Mouse (Mus musculus): ENCODE results near the gene Tyw1. TPM values are rescaled to one million over a fixed set of nuclear protein-coding genes. Genes with fewer than 3 reads are reported as not detected.
A peak's percentile ranks its signal among the peaks of the same experiment; 100 is the strongest.
"Not testable (repeated sequence)": the region's sequence is repeated elsewhere in the genome, so short reads cannot be mapped to it uniquely, and the experiment has no call there.

Gene Tyw1
- polyA plus RNA-seq, 1 experiment from 2014 or later: 28.0 TPM

GRCm38 (mm10) chr5:130239236-130239635 is 16.2 kb upstream of the Tyw1 start:
- H3K27ac ChIP-seq: no peak overlapping the region
- no peak overlapping the region for H3K9ac ChIP-seq
- no peak overlapping the region for H3K4me2 ChIP-seq
- 88% methylated on average over 7 of the region's 7 CpGs for WGBS
- no peaks in the 10 kb centered on the region for H3K9me3 ChIP-seq (replicated peaks)
- H3K27me3 ChIP-seq: no peaks in the 10 kb centered on the region
- H3K4me1 ChIP-seq: no peaks in the 10 kb centered on the region
- no peak overlapping the region for H3K4me3 ChIP-seq (replicated peaks)
- peaks cover 98% of the 10 kb centered on the region for H3K36me3 ChIP-seq
- no peak for ATAC-seq (replicated peaks; ENCODE audit: low FRiP score)

DNA sequence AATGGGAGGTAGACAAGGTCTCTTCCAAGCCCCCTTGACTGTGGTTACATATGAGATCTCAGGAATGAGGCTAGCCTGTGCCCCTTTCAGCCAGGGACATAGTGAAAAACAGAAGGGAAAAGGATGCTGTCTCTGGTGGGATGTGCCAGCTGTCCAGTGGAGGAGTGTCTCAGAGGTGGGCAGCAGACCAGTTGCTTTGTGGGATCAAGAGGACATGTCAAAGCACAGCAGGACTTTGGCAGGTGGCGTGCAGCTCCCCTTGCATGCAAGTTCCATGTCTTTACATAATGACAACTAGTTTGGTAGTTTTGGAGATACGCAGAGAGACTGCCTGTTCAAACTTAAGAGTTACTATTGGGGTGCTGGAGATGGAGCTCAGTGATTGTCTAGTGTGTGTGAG is 15.6 kb upstream of the Tyw1 start:
- Histone ChIP-seq H3K27ac (no peak overlapping the region), H3K4me3 (replicated peaks) (no peak overlapping the region), H3K9ac (no peak overlapping the region), H3K4me2 (no peak overlapping the region), H3K27me3 (no peaks in the 10 kb centered on the region), H3K4me1 (no peaks in the 10 kb centered on the region), H3K9me3 (replicated peaks) (no peaks in the 10 kb centered on the region), H3K36me3 (peaks cover 98% of the 10 kb centered on the region)
- no peak for ATAC-seq (replicated peaks; ENCODE audit: low FRiP score)
- 94% methylated on average over 2 of the region's 2 CpGs for WGBS

- H3K9ac ChIP-seq: no peak overlapping the region
- H3K4me1 ChIP-seq: no peaks in the 10 kb centered on the region
- H3K4me2 ChIP-seq: no peak overlapping the region
- no peak for ATAC-seq (replicated peaks; ENCODE audit: low FRiP score)
- H3K4me3 ChIP-seq (replicated peaks): no peak overlapping the region
- H3K9me3 ChIP-seq (replicated peaks): no peaks in the 10 kb centered on the region
- H3K27ac ChIP-seq: no peak overlapping the region
- H3K36me3 ChIP-seq: peaks cover 98% of the 10 kb centered on the region
- no peaks in the 10 kb centered on the region for H3K27me3 ChIP-seq
- 93% methylated on average over 12 of the region's 12 CpGs for WGBS
These were observed 14.0 kb upstream of the Tyw1 start for GRCm38 (mm10) chr5:130241426-130241825.

- Histone ChIP-seq H3K36me3 (peaks cover 100% of the 10 kb centered on the region), H3K9me3 (replicated peaks) (no peaks in the 10 kb centered on the region), H3K4me2 (no peak overlapping the region), H3K4me1 (no peaks in the 10 kb centered on the region), H3K9ac (no peak overlapping the region), H3K27ac (no peak overlapping the region), H3K4me3 (replicated peaks) (no peak overlapping the region), H3K27me3 (no peaks in the 10 kb centered on the region)
- no peak for ATAC-seq (replicated peaks; ENCODE audit: low FRiP score)
- 69% methylated on average over 5 of the region's 5 CpGs for WGBS
These were observed 7.6 kb upstream of the Tyw1 start for GRCm38 (mm10) chr5:130247823-130248222.

GRCm38 (mm10) chr5:130254164-130255016 is 1.0 kb upstream of the Tyw1 start:
- WGBS: 11% methylated on average over 19 of the region's 19 CpGs
- peak overlapping the region; percentile 69 for H3K4me2 ChIP-seq
- peak overlapping the region; percentile 85 for H3K27ac ChIP-seq
- H3K27me3 ChIP-seq: no peaks in the 10 kb centered on the region
- peaks cover 25% of the 10 kb centered on the region for H3K4me1 ChIP-seq
- no peaks in the 10 kb centered on the region for H3K9me3 ChIP-seq (replicated peaks)
- H3K9ac ChIP-seq: peak overlapping the region; percentile 85
- H3K36me3 ChIP-seq: peaks cover 49% of the 10 kb centered on the region
- H3K4me3 ChIP-seq (replicated peaks): peak overlapping the region; percentile 81
- no peak for ATAC-seq (replicated peaks; ENCODE audit: low FRiP score)

DNA sequence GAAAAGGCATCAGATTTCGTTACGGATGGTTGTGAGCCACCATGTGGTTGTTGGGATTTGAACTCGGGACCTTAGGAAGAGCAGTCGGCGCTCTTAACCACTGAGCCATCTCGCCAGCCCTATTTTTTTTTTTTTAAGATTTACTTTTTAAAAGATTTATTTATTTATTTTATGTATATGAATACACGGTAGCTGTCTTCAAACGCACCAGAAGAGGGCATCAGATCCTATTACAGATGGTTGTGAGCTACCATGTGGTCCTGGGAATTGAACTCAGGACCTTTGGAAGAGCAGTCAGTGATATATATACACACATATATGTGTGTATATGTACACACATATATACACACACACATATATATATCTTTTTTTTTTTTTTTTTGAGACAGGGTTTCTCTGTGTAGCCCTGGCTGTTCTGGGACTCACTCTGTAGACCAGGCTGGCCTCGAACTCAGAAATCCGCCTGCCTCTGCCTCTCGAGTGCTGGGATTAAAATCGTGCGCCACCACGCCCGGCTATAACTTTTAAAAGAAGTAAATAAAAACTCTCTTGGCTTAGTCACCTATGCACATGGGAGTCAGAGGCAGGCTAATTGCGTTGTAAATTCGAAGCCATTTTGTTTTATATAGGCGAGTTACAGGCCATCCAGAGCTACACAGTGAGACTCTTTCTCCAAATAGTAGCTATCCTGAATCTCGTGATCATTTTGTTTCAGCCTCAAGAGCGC is 543 bp downstream of the Tyw1 start:
- peak overlapping the region; percentile 81 for H3K4me3 ChIP-seq (replicated peaks)
- H3K4me1 ChIP-seq: peaks cover 25% of the 10 kb centered on the region
- peak overlapping the region; percentile 69 for H3K4me2 ChIP-seq
- peak; percentile 7 for ATAC-seq (replicated peaks; ENCODE audit: low FRiP score)
- WGBS: 29% methylated on average over 20 of the region's 20 CpGs
- peak overlapping the region; percentile 27; the same call in 1 of the 2 replicates for H3K9ac ChIP-seq
- H3K36me3 ChIP-seq: peaks cover 33% of the 10 kb centered on the region
- H3K27me3 ChIP-seq; H3K9me3 ChIP-seq (replicated peaks): not testable (repeated sequence)
- peak overlapping the region; percentile 85 for H3K27ac ChIP-seq

- no peaks in the 10 kb centered on the region for H3K27me3 ChIP-seq
- under 1% methylated on average over 25 of the region's 25 CpGs for WGBS
- H3K9me3 ChIP-seq (replicated peaks): no peaks in the 10 kb centered on the region
- peak; percentile 94 for ATAC-seq (replicated peaks; ENCODE audit: low FRiP score)
- H3K4me1 ChIP-seq: peaks cover 25% of the 10 kb centered on the region
- H3K9ac ChIP-seq: peak overlapping the region; percentile 62
- H3K4me2 ChIP-seq: peak overlapping the region; percentile 69
- peaks cover 30% of the 10 kb centered on the region for H3K36me3 ChIP-seq
- H3K27ac ChIP-seq: peak overlapping the region; percentile 88
- peak overlapping the region; percentile 62 for H3K4me3 ChIP-seq (replicated peaks)
These were observed 1.4 kb downstream of the Tyw1 start for GRCm38 (mm10) chr5:130256678-130257271.

- Histone ChIP-seq H3K9me3 (replicated peaks) (no peaks in the 10 kb centered on the region), H3K36me3 (peaks cover 26% of the 10 kb centered on the region), H3K27me3 (no peaks in the 10 kb centered on the region), H3K27ac (peak overlapping the region; percentile 88), H3K4me3 (replicated peaks) (peak overlapping the region; percentile 62), H3K4me2 (peak overlapping the region; percentile 69), H3K4me1 (peaks cover 25% of the 10 kb centered on the region), H3K9ac (peak overlapping the region; percentile 62)
- 10% methylated on average over 8 of the region's 8 CpGs for WGBS
- no peak for ATAC-seq (replicated peaks; ENCODE audit: low FRiP score)
These were observed 1.9 kb downstream of the Tyw1 start for GRCm38 (mm10) chr5:130257303-130257702.

- H3K27me3 ChIP-seq: no peaks in the 10 kb centered on the region
- 80% methylated on average over 11 of the region's 11 CpGs for WGBS
- H3K4me2 ChIP-seq: no peak overlapping the region
- H3K9me3 ChIP-seq (replicated peaks): no peaks in the 10 kb centered on the region
- H3K4me1 ChIP-seq: no peaks in the 10 kb centered on the region
- ATAC-seq (replicated peaks; ENCODE audit: low FRiP score): no peak
- H3K36me3 ChIP-seq: peaks cover 61% of the 10 kb centered on the region
- H3K4me3 ChIP-seq (replicated peaks): no peak overlapping the region
- no peak overlapping the region for H3K9ac ChIP-seq
- no peak overlapping the region for H3K27ac ChIP-seq
These were observed 8.0 kb downstream of the Tyw1 start for GRCm38 (mm10) chr5:130263454-130263853.

- H3K9ac ChIP-seq: no peak overlapping the region
- WGBS: 90% methylated on average over 6 of the region's 6 CpGs
- no peaks in the 10 kb centered on the region for H3K9me3 ChIP-seq (replicated peaks)
- ATAC-seq (replicated peaks; ENCODE audit: low FRiP score): no peak
- H3K27me3 ChIP-seq: no peaks in the 10 kb centered on the region
- no peak overlapping the region for H3K4me3 ChIP-seq (replicated peaks)
- H3K4me1 ChIP-seq: no peaks in the 10 kb centered on the region
- H3K36me3 ChIP-seq: peaks cover 66% of the 10 kb centered on the region
- no peak overlapping the region for H3K27ac ChIP-seq
- H3K4me2 ChIP-seq: no peak overlapping the region
These were observed 9.1 kb downstream of the Tyw1 start for GRCm38 (mm10) chr5:130264433-130265005.

GRCm38 (mm10) chr5:130266651-130267050 is 11.2 kb downstream of the Tyw1 start:
- no peak overlapping the region for H3K4me2 ChIP-seq
- no peaks in the 10 kb centered on the region for H3K4me1 ChIP-seq
- no peak overlapping the region for H3K27ac ChIP-seq
- ATAC-seq (replicated peaks; ENCODE audit: low FRiP score): no peak
- H3K36me3 ChIP-seq: peaks cover 83% of the 10 kb centered on the region
- H3K27me3 ChIP-seq: no peaks in the 10 kb centered on the region
- H3K9ac ChIP-seq: no peak overlapping the region
- H3K9me3 ChIP-seq (replicated peaks): no peaks in the 10 kb centered on the region
- WGBS: 89% methylated on average over 7 of the region's 7 CpGs
- no peak overlapping the region for H3K4me3 ChIP-seq (replicated peaks)

DNA sequence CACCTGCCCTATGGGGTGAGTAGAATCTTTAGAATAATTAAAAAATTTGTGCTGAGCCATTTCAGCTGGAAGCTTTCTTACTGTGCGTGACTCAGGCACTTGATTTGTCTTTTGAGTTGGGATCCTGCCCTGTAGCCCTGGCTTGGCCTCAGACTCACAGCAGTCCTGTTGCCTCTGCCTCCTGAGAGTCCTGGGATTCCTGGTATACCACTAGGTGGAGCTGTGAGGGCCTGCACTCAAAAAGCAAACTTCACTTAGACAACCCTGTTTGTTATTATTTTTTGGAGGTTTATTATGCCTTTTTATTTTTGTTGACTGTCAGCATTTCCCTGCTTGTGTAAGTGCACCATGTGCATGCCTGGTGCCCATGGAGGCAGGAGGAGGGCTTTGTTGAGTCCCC is 11.9 kb downstream of the Tyw1 start:
- Histone ChIP-seq H3K4me3 (replicated peaks) (no peak overlapping the region), H3K9me3 (replicated peaks) (no peaks in the 10 kb centered on the region), H3K4me1 (no peaks in the 10 kb centered on the region), H3K36me3 (peaks cover 87% of the 10 kb centered on the region), H3K27ac (no peak overlapping the region), H3K27me3 (no peaks in the 10 kb centered on the region), H3K9ac (no peak overlapping the region), H3K4me2 (no peak overlapping the region)
- no peak for ATAC-seq (replicated peaks; ENCODE audit: low FRiP score)
- WGBS: 89% methylated on average over 1 of the region's 1 CpGs
